Mouse (Mus musculus): ENCODE results near the gene Atp6v0e. TPM values are rescaled to one million over a fixed set of nuclear protein-coding genes. Genes with fewer than 3 reads are reported as not detected.

Gene Atp6v0e
- polyA plus RNA-seq, 1 experiment from 2014 or later: 92.2 TPM

- ATAC-seq (ENCODE audit: low FRiP score, low read depth): no peak
- no peak overlapping the region for H3K9ac ChIP-seq (replicated peaks)
- H3K4me1 ChIP-seq: peaks cover 8% of the 10 kb centered on the region; the same call in 1 of the 2 replicates
- no peak overlapping the region for H3K4me3 ChIP-seq
- peaks cover 19% of the 10 kb centered on the region for H3K36me3 ChIP-seq
- no peaks in the 10 kb centered on the region for H3K9me3 ChIP-seq
- H3K27me3 ChIP-seq: no peaks in the 10 kb centered on the region
- H3K4me2 ChIP-seq (replicated peaks): no peak overlapping the region
- no peak overlapping the region for H3K27ac ChIP-seq (replicated peaks)
- WGBS: 87% methylated on average over 7 of the region's 7 CpGs
Observed at GRCm38 (mm10) chr17:26693424-26693823, 30.4 kb downstream of the Atp6v0e start.

- Histone ChIP-seq H3K9me3 (no peaks in the 10 kb centered on the region), H3K27ac (replicated peaks) (no peak overlapping the region), H3K36me3 (peaks cover 27% of the 10 kb centered on the region), H3K27me3 (no peaks in the 10 kb centered on the region), H3K4me3 (no peak overlapping the region), H3K4me2 (replicated peaks) (no peak overlapping the region), H3K4me1 (peaks cover 6% of the 10 kb centered on the region; the same call in 1 of the 2 replicates), H3K9ac (replicated peaks) (no peak overlapping the region)
- ATAC-seq (ENCODE audit: low FRiP score, low read depth): no peak
- 79% methylated on average over 7 of the region's 7 CpGs for WGBS
Observed at GRCm38 (mm10) chr17:26694171-26694570, 31.1 kb downstream of the Atp6v0e start.

GRCm38 (mm10) chr17:26695193-26695592 lies 32.2 kb downstream of the Atp6v0e start:
- no peak overlapping the region for H3K4me3 ChIP-seq
- WGBS: 95% methylated on average over 3 of the region's 3 CpGs
- no peak for ATAC-seq (ENCODE audit: low FRiP score, low read depth)
- H3K4me2 ChIP-seq (replicated peaks): no peak overlapping the region
- H3K36me3 ChIP-seq: peaks cover 37% of the 10 kb centered on the region
- H3K27ac ChIP-seq (replicated peaks): no peak overlapping the region
- H3K9me3 ChIP-seq: no peaks in the 10 kb centered on the region
- no peaks in the 10 kb centered on the region for H3K4me1 ChIP-seq
- no peaks in the 10 kb centered on the region for H3K27me3 ChIP-seq
- H3K9ac ChIP-seq (replicated peaks): no peak overlapping the region

- Histone ChIP-seq H3K36me3 (peaks cover 48% of the 10 kb centered on the region), H3K27me3 (no peaks in the 10 kb centered on the region), H3K4me2 (replicated peaks) (no peak overlapping the region), H3K4me3 (no peak overlapping the region), H3K27ac (replicated peaks) (no peak overlapping the region), H3K9ac (replicated peaks) (no peak overlapping the region), H3K9me3 (no peaks in the 10 kb centered on the region), H3K4me1 (no peaks in the 10 kb centered on the region; the same call in 1 of the 2 replicates)
- no peak for ATAC-seq (ENCODE audit: low FRiP score, low read depth)
- 89% methylated on average over 5 of the region's 5 CpGs for WGBS
Observed at GRCm38 (mm10) chr17:26698846-26699245, 35.8 kb downstream of the Atp6v0e start.

GRCm38 (mm10) chr17:26699819-26700616 lies 37.0 kb downstream of the Atp6v0e start:
- Histone ChIP-seq H3K4me2 (replicated peaks) (no peak overlapping the region), H3K9me3 (no peaks in the 10 kb centered on the region), H3K4me1 (no peaks in the 10 kb centered on the region; the same call in 1 of the 2 replicates), H3K27ac (replicated peaks) (no peak overlapping the region), H3K9ac (replicated peaks) (no peak overlapping the region), H3K27me3 (no peaks in the 10 kb centered on the region), H3K36me3 (peaks cover 51% of the 10 kb centered on the region), H3K4me3 (no peak overlapping the region)
- 96% methylated on average over 10 of the region's 10 CpGs for WGBS
- ATAC-seq (ENCODE audit: low FRiP score, low read depth): no peak

- no peak overlapping the region for H3K4me2 ChIP-seq (replicated peaks)
- H3K4me3 ChIP-seq: no peak overlapping the region
- no peak for ATAC-seq (ENCODE audit: low FRiP score, low read depth)
- 83% methylated on average over 13 of the region's 13 CpGs for WGBS
- no peak overlapping the region for H3K27ac ChIP-seq (replicated peaks)
- H3K4me1 ChIP-seq: no peaks in the 10 kb centered on the region; the same call in 1 of the 2 replicates
- H3K27me3 ChIP-seq: no peaks in the 10 kb centered on the region
- H3K9ac ChIP-seq (replicated peaks): no peak overlapping the region
- H3K36me3 ChIP-seq: peaks cover 41% of the 10 kb centered on the region
- H3K9me3 ChIP-seq: no peaks in the 10 kb centered on the region
Observed at GRCm38 (mm10) chr17:26701565-26701964, 38.5 kb downstream of the Atp6v0e start.

GRCm38 (mm10) chr17:26702621-26703020 lies 39.6 kb downstream of the Atp6v0e start:
- no peak overlapping the region for H3K9ac ChIP-seq (replicated peaks)
- no peak overlapping the region for H3K4me2 ChIP-seq (replicated peaks)
- WGBS: 75% methylated on average over 4 of the region's 4 CpGs
- no peaks in the 10 kb centered on the region for H3K9me3 ChIP-seq
- ATAC-seq (ENCODE audit: low FRiP score, low read depth): no peak
- H3K27ac ChIP-seq (replicated peaks): no peak overlapping the region
- no peak overlapping the region for H3K4me3 ChIP-seq
- no peaks in the 10 kb centered on the region; the same call in 1 of the 2 replicates for H3K4me1 ChIP-seq
- no peaks in the 10 kb centered on the region for H3K27me3 ChIP-seq
- H3K36me3 ChIP-seq: peaks cover 36% of the 10 kb centered on the region

GRCm38 (mm10) chr17:26703671-26704070 lies 40.6 kb downstream of the Atp6v0e start:
- Histone ChIP-seq H3K4me2 (replicated peaks) (no peak overlapping the region), H3K27me3 (no peaks in the 10 kb centered on the region), H3K9me3 (no peaks in the 10 kb centered on the region), H3K4me1 (no peaks in the 10 kb centered on the region; the same call in 1 of the 2 replicates), H3K36me3 (peaks cover 29% of the 10 kb centered on the region), H3K9ac (replicated peaks) (no peak overlapping the region), H3K27ac (replicated peaks) (no peak overlapping the region), H3K4me3 (no peak overlapping the region)
- WGBS: 91% methylated on average over 4 of the region's 4 CpGs
- ATAC-seq (ENCODE audit: low FRiP score, low read depth): no peak

GRCm38 (mm10) chr17:26705463-26706359 lies 42.7 kb downstream of the Atp6v0e start:
- Histone ChIP-seq H3K9me3 (no peaks in the 10 kb centered on the region), H3K27ac (replicated peaks) (no peak overlapping the region), H3K36me3 (peaks cover 9% of the 10 kb centered on the region; the same call in 1 of the 2 replicates), H3K4me1 (peaks cover 2% of the 10 kb centered on the region; the same call in 1 of the 2 replicates), H3K4me3 (no peak overlapping the region), H3K27me3 (no peaks in the 10 kb centered on the region), H3K9ac (replicated peaks) (no peak overlapping the region), H3K4me2 (replicated peaks) (no peak overlapping the region)
- ATAC-seq (ENCODE audit: low FRiP score, low read depth): no peak
- WGBS: 85% methylated on average over 11 of the region's 11 CpGs

- WGBS: 74% methylated on average over 7 of the region's 7 CpGs
Observed at GRCm38 (mm10) chr17:26707066-26707465, 44.0 kb downstream of the Atp6v0e start.

GRCm38 (mm10) chr17:26708499-26708898 lies 45.5 kb downstream of the Atp6v0e start:
- 0 out of 2 replicates have a peak, but pooled peaks cover 2% of the 10 kb centered on the region for H3K4me1 ChIP-seq
- H3K27ac ChIP-seq (replicated peaks): no peak overlapping the region
- H3K27me3 ChIP-seq: no peaks in the 10 kb centered on the region; the same call in 1 of the 2 replicates
- no peak overlapping the region for H3K4me3 ChIP-seq
- ATAC-seq (ENCODE audit: low FRiP score, low read depth): no peak
- no peaks in the 10 kb centered on the region for H3K9me3 ChIP-seq
- H3K9ac ChIP-seq (replicated peaks): no peak overlapping the region
- H3K4me2 ChIP-seq (replicated peaks): no peak overlapping the region
- 0 out of 2 replicates have a peak, but pooled peaks cover 6% of the 10 kb centered on the region for H3K36me3 ChIP-seq

More at GRCm38 (mm10) chr17:26707066-26707465, 44.0 kb downstream of the Atp6v0e start:
- no peak for ATAC-seq (ENCODE audit: low FRiP score, low read depth)
- no peak overlapping the region for H3K27ac ChIP-seq (replicated peaks)
- H3K9ac ChIP-seq (replicated peaks): no peak overlapping the region
- H3K4me2 ChIP-seq (replicated peaks): no peak overlapping the region
- H3K36me3 ChIP-seq: 0 out of 2 replicates have a peak, but pooled peaks cover 6% of the 10 kb centered on the region
- H3K4me3 ChIP-seq: no peak overlapping the region
- H3K27me3 ChIP-seq: no peaks in the 10 kb centered on the region
- no peaks in the 10 kb centered on the region for H3K9me3 ChIP-seq
- H3K4me1 ChIP-seq: 0 out of 2 replicates have a peak, but pooled peaks cover 2% of the 10 kb centered on the region

Measured in midbrain, embryonic 12.5 days (tissue).